Mouse (Mus musculus) liver, embryonic 15.5 days (tissue): ENCODE data around the gene Tmf1. TPM values are rescaled to one million over a fixed set of nuclear protein-coding genes. Genes with fewer than 3 reads are reported as not detected.

Source experiments
- ATAC-seq: fragments of 200-750 bp; cut with Nextera tagmentation; 2 replicates; pipeline ENCODE4 v1.8.0; 2017; ENCODE audit warnings: moderate number of reproducible peaks, mild to moderate bottlenecking, moderate library complexity; ENCODE audit not compliant: insufficient read depth
- H3K27ac ChIP-seq: fragments of 300-500 bp; sonication (generic); replicated peaks from 2 replicates; pipeline ENCODE4 v1.5.1; 2015; ENCODE audit warnings: mild to moderate bottlenecking, inconsistent platforms
- H3K27me3 ChIP-seq: fragments of 300-500 bp; sonication (generic); 2 replicates; pipeline ENCODE4 v1.6.1; 2015; ENCODE audit warnings: mild to moderate bottlenecking, inconsistent platforms
- H3K36me3 ChIP-seq: fragments of 300-500 bp; sonication (generic); replicated peaks from 2 replicates; pipeline ENCODE4 v1.6.1; 2015; ENCODE audit warnings: moderate library complexity, mild to moderate bottlenecking, inconsistent platforms
- H3K4me1 ChIP-seq: fragments of 300-500 bp; sonication (generic); replicated peaks from 2 replicates; pipeline ENCODE4 v1.6.1; 2015; ENCODE audit warnings: inconsistent platforms
- H3K4me2 ChIP-seq: fragments of 300-500 bp; sonication (generic); 2 replicates; pipeline ENCODE4 v1.6.1; 2015; ENCODE audit warnings: moderate library complexity, mild to moderate bottlenecking, inconsistent platforms
- H3K4me3 ChIP-seq: fragments of 300-500 bp; sonication (generic); replicated peaks from 2 replicates; pipeline ENCODE4 v1.5.1; 2015; ENCODE audit warnings: mild to moderate bottlenecking, inconsistent platforms
- H3K9ac ChIP-seq: fragments of 300-500 bp; sonication (generic); 2 replicates; pipeline ENCODE4 v1.6.1; 2015; ENCODE audit warnings: moderate library complexity, mild to moderate bottlenecking, inconsistent platforms
- H3K9me3 ChIP-seq: fragments of 300-500 bp; sonication (generic); replicated peaks from 2 replicates; pipeline ENCODE4 v1.6.1; 2016; ENCODE audit warnings: inconsistent platforms
- WGBS: fragments of 180-500 bp; shearing (Covaris S2); methylation state at CpG from one replicate; pipeline ENCODE4 v1.1.7; 2015; ENCODE audit warnings: mixed read lengths; ENCODE audit not compliant: insufficient replicate concordance; 5-methylcytosine and 5-hydroxymethylcytosine counted together
- polyA plus RNA-seq: library from polyadenylated mRNA; unstranded; fragments of >200 nt; fragmentation: Nextera tagmentation; extraction: Ambion mirVana; gene quantifications from 2 replicates; pipeline ENCODE4 v1.2.1, GENCODE M21; 2015

The Tmf1 gene
- polyA plus RNA-seq, 1 experiment from 2014 or later, result 13.2 TPM

- H3K4me3 ChIP-seq, result no peak overlapping the region
- no peaks in the 10 kb centered on the region for H3K9me3 ChIP-seq
- ATAC-seq, result no peak
- H3K4me1 ChIP-seq, result no peaks in the 10 kb centered on the region
- no peak overlapping the region for H3K9ac ChIP-seq
- WGBS, result 58% methylated on average over 8 of the region's 8 CpGs
- H3K4me2 ChIP-seq, result no peak overlapping the region
- H3K36me3 ChIP-seq, result no peaks in the 10 kb centered on the region
- no peak overlapping the region for H3K27ac ChIP-seq
- H3K27me3 ChIP-seq, result peaks cover 26% of the 10 kb centered on the region
Measured at GRCm38 (mm10) chr6:97106106-97106505, 72.8 kb downstream of the Tmf1 start.

DNA sequence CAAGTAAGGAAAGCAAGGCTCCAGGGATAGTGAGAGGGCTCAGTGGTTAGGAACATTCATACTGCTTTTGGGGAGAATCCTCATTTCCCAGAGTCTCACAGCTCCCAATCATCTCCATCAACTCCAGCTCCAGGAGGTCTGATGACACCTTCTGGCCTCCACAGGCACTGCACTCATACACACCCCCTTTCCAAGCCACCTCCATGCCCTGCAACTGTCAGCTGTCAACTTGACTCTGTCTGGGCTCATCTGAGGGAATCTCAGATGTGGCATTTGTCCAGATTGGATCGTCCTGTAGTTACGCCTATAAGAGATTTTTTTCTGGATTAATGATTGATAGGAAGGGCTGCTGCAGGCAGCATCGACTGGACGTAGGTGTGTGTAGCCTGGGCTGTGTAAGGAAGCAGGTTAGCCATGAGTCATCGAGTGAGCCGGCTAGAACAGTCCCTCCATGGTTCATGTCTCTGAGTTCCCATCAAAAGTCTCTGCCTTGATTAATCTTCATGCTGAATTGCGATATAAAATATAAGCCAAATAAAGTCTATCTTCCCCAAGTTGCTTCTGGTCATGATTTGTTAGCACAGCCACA, 74.6 kb downstream of the Tmf1 start:
- Histone ChIP-seq H3K9me3 (no peaks in the 10 kb centered on the region), H3K27ac (no peak overlapping the region), H3K4me3 (no peak overlapping the region), H3K4me1 (no peaks in the 10 kb centered on the region), H3K4me2 (no peak overlapping the region), H3K9ac (no peak overlapping the region), H3K36me3 (no peaks in the 10 kb centered on the region), H3K27me3 (peaks cover 31% of the 10 kb centered on the region)
- 59% methylated on average over 7 of the region's 7 CpGs for WGBS
- ATAC-seq, result no peak

Other genes starting within 250 kb of the Tmf1 start
- not detected in 2 replicates for gene Fam19a4, start 118.7 kb downstream of the Tmf1 start, polyA plus RNA-seq
- 1.8 and 2.5 TPM in 2 replicates for gene Eogt, start 29.9 kb downstream of the Tmf1 start, polyA plus RNA-seq
- gene Uba3, start 26.5 kb upstream of the Tmf1 start, polyA plus RNA-seq, result 23.4 and 26.0 TPM in 2 replicates
- gene Arl6ip5, start 31.6 kb upstream of the Tmf1 start, polyA plus RNA-seq, result 33.5 and 34.6 TPM in 2 replicates
- 0.26 and 0.47 TPM in 2 replicates for gene Lmod3, start 73.6 kb upstream of the Tmf1 start, polyA plus RNA-seq